ENCODE assay signal across 24 mouse cellular contexts in genomic region chr2:181277866-181278265, GRCm38 (mm10). TPM values are rescaled to one million over a fixed set of nuclear protein-coding genes. Genes with fewer than 3 reads are reported as not detected.
DNase-seq lines count a peak whose midpoint lies in the region; ATAC-seq and TF ChIP-seq lines count a peak whose summit lies in the region.
"Had no signal": no experiment of that assay in that cellular context is flagged by ENCODE, and none has a peak within 500 bp of the region (broad histone marks: within the 10 kb centered on the region; RNA-seq: fewer than 3 reads in every experiment).

No protein-coding gene starts in this region.

- ATAC-seq in liver, embryonic 12.5 days, result peak; percentile 50; the same call in 1 of the 2 replicates
- ATAC-seq in liver, embryonic 16.5 days (ENCODE audit: low read depth), result peak; percentile 70
- ATAC-seq: activated CD4-positive, CD25-positive, alpha-beta regulatory T cell, adult 4 months; hindbrain, embryonic 16.5 days; Patski had no signal

- no peaks in the 10 kb centered on the region for H3K27me3 ChIP-seq in liver, embryonic 12.5 days (replicated peaks)
- H3K27me3 ChIP-seq in liver, embryonic 16.5 days (ENCODE audit: control insufficient read depth, insufficient read depth, low read depth, low read length), result no peaks in the 10 kb centered on the region
- H3K27me3 ChIP-seq in kidney, adult 2 months (replicated peaks; ENCODE audit: control insufficient read depth, insufficient read depth, low read length), result no peaks in the 10 kb centered on the region
- H3K27me3 ChIP-seq: CH12.LX; embryonic facial prominence, embryonic 13.5 days; forebrain, embryonic 12.5 days; hindbrain, embryonic 12.5 days; Patski had no signal

- H3K9ac ChIP-seq in liver, embryonic 12.5 days, result no peak overlapping the region
- no peak overlapping the region for H3K9ac ChIP-seq in liver, embryonic 16.5 days (ENCODE audit: low read depth, low read length)
- H3K9ac ChIP-seq: embryonic facial prominence, embryonic 13.5 days; forebrain, embryonic 12.5 days; hindbrain, embryonic 12.5 days had no signal

- no peak overlapping the region for H3K27ac ChIP-seq in liver, embryonic 12.5 days
- no peak overlapping the region for H3K27ac ChIP-seq in liver, embryonic 16.5 days (ENCODE audit: low read length)
- H3K27ac ChIP-seq in kidney, adult 2 months (ENCODE audit: insufficient read depth, low read depth, low read length), result no peak overlapping the region
- H3K27ac ChIP-seq: embryonic facial prominence, embryonic 13.5 days; forebrain, embryonic 12.5 days; hindbrain, embryonic 12.5 days had no signal

- peaks cover 88% of the 10 kb centered on the region for H3K36me3 ChIP-seq in liver, embryonic 12.5 days
- peaks cover 31% of the 10 kb centered on the region for H3K36me3 ChIP-seq in liver, embryonic 16.5 days (ENCODE audit: control insufficient read depth, insufficient read depth)
- H3K36me3 ChIP-seq in kidney, adult 2 months (ENCODE audit: control insufficient read depth, insufficient read depth, low read length), result peaks cover 1% of the 10 kb centered on the region; the same call in 1 of the 2 replicates

- H3K4me2 ChIP-seq in liver, embryonic 12.5 days, result no peak overlapping the region
- H3K4me2 ChIP-seq in liver, embryonic 16.5 days (ENCODE audit: low read depth, low read length), result no peak overlapping the region
- H3K4me2 ChIP-seq: embryonic facial prominence, embryonic 13.5 days; forebrain, embryonic 12.5 days; heart, embryonic 11.5 days; hindbrain, embryonic 12.5 days had no signal

- no peak overlapping the region for H3K4me3 ChIP-seq in liver, embryonic 12.5 days
- no peak overlapping the region for H3K4me3 ChIP-seq in liver, embryonic 16.5 days (ENCODE audit: low read depth, low read length)
- no peak overlapping the region for H3K4me3 ChIP-seq in kidney, adult 2 months (ENCODE audit: insufficient read depth, low read depth, low read length)
- H3K4me3 ChIP-seq: embryonic facial prominence, embryonic 13.5 days; forebrain, embryonic 12.5 days; heart, adult 2 months; hindbrain, embryonic 12.5 days had no signal

- no peak for TF ChIP-seq CTCF in kidney, adult 2 months (conservative IDR thresholded peaks at IDR 0.05; ENCODE audit: insufficient read depth, insufficient read length, low read depth, low read length)

- DNase-seq in heart, adult 11 months, result peak; percentile 74
- no peak for DNase-seq in heart, postnatal 25 days (ENCODE audit: low spot score)
- peak; percentile 22 for DNase-seq in A20 (ENCODE audit: low read depth, low spot score)
- no peak for DNase-seq in kidney, adult 2 months
- DNase-seq in left cerebral cortex, postnatal 25 days (ENCODE audit: low spot score in 2 of 2), result no peak
- DNase-seq in cerebellum, postnatal 14 days, result no peak
- DNase-seq: adrenal gland, postnatal 14 days; cerebellum, adult 11-12 months; cerebellum, adult 9-10 months; cerebellum, postnatal 36 days; gastrocnemius, postnatal 36 days; heart, adult 2 months; heart, postnatal 36 days had no signal

- intact Hi-C loops in heart, postnatal 25 days (cut with DNase I), result no loop called here
- intact Hi-C loops in left cerebral cortex, postnatal 25 days (cut with DNase I), result no loop called here

- TF ChIP-seq POLR2A in kidney, adult 2 months (IDR thresholded peaks at IDR 0.05; ENCODE audit: low read depth, low read length), result no peak

- WGBS in liver, embryonic 12.5 days (ENCODE audit: insufficient replicate concordance), result 58% methylated on average over 3 of the region's 3 CpGs
- WGBS in liver, embryonic 16.5 days (ENCODE audit: insufficient replicate concordance), result 48% methylated on average over 3 of the region's 3 CpGs
- WGBS in kidney, adult 2 months, result 63% methylated on average over 3 of the region's 3 CpGs

- no peaks in the 10 kb centered on the region for H3K9me3 ChIP-seq in liver, embryonic 12.5 days (replicated peaks)
- H3K9me3 ChIP-seq in liver, embryonic 16.5 days (replicated peaks; ENCODE audit: control insufficient read depth, low read length), result no peaks in the 10 kb centered on the region
- H3K9me3 ChIP-seq: embryonic facial prominence, embryonic 13.5 days; forebrain, embryonic 12.5 days; hindbrain, embryonic 12.5 days had no signal

- peaks cover 18% of the 10 kb centered on the region for H3K4me1 ChIP-seq in liver, embryonic 12.5 days
- H3K4me1 ChIP-seq in liver, embryonic 16.5 days (ENCODE audit: control insufficient read depth, low read depth, low read length), result peaks cover 7% of the 10 kb centered on the region
- 0 out of 2 replicates have a peak, but pooled peaks cover 2% of the 10 kb centered on the region for H3K4me1 ChIP-seq in kidney, adult 2 months (ENCODE audit: control insufficient read depth, insufficient read depth, low read length)
- H3K4me1 ChIP-seq: embryonic facial prominence, embryonic 13.5 days; forebrain, embryonic 12.5 days; hindbrain, embryonic 12.5 days had no signal

RNA-seq across cellular contexts. Expression of gene Gmeb2, which starts 10.0 kb away (rescaled TPM):
- total RNA-seq in heart, postnatal 25 days (2021), result 10 to 100 TPM in 1 of 2 experiments, 1 to 10 TPM in 1; 8.5 to 10.5 TPM
- 13.0 and 14.4 TPM in 2 replicates for polyA plus RNA-seq in liver, embryonic 12.5 days (2016; fragmentation: Nextera tagmentation; extraction: Ambion mirVana)
- 9.4 and 9.8 TPM in 2 replicates for polyA plus RNA-seq in liver, embryonic 16.5 days (2015; fragmentation: Nextera tagmentation; extraction: Ambion mirVana)
- polyA plus RNA-seq in kidney, adult 2 months (2012; rRNA removed), result 12.8 and 14.5 TPM in 2 replicates
- total RNA-seq in left cerebral cortex, postnatal 25 days (2021), result 10 to 100 TPM; 21.3 to 23.9 TPM

RNA-seq across cellular contexts. Expression of gene Helz2, which starts 36.0 kb away (rescaled TPM):
- 1 to 10 TPM; 8.4 to 9.5 TPM for total RNA-seq in heart, postnatal 25 days (2021)
- polyA plus RNA-seq in liver, embryonic 12.5 days (2016; fragmentation: Nextera tagmentation; extraction: Ambion mirVana), result 1.7 and 1.8 TPM in 2 replicates
- 2.6 and 3.2 TPM in 2 replicates for polyA plus RNA-seq in liver, embryonic 16.5 days (2015; fragmentation: Nextera tagmentation; extraction: Ambion mirVana)
- 15.4 and 17.5 TPM in 2 replicates for polyA plus RNA-seq in kidney, adult 2 months (2012; rRNA removed)
- 1 to 10 TPM; 2.2 to 2.5 TPM for total RNA-seq in left cerebral cortex, postnatal 25 days (2021)

RNA-seq across cellular contexts. Expression of gene Stmn3, which starts 36.4 kb away (rescaled TPM):
- total RNA-seq in heart, postnatal 25 days (2021), result under 1 TPM; 0.45 to 0.52 TPM
- polyA plus RNA-seq in liver, embryonic 12.5 days (2016; fragmentation: Nextera tagmentation; extraction: Ambion mirVana), result 0.18 TPM in 1 of 2 replicates, not detected in the other
- 0.08 and 0.32 TPM in 2 replicates for polyA plus RNA-seq in liver, embryonic 16.5 days (2015; fragmentation: Nextera tagmentation; extraction: Ambion mirVana)
- polyA plus RNA-seq in kidney, adult 2 months (2012; rRNA removed), result 0.46 and 2.4 TPM in 2 replicates
- 100 to 1,000 TPM; 631 to 689 TPM for total RNA-seq in left cerebral cortex, postnatal 25 days (2021)
- total RNA-seq: CH12.LX; gastrocnemius, adult 8-10 months had no signal
- polyA plus RNA-seq: Patski had no signal

RNA-seq across cellular contexts. Expression of gene Rtel1, which starts 41.7 kb away (rescaled TPM):
- 10 to 100 TPM; 13.2 to 13.4 TPM for total RNA-seq in heart, postnatal 25 days (2021)
- polyA plus RNA-seq in liver, embryonic 12.5 days (2016; fragmentation: Nextera tagmentation; extraction: Ambion mirVana), result 39.8 and 40.4 TPM in 2 replicates
- 19.7 and 21.0 TPM in 2 replicates for polyA plus RNA-seq in liver, embryonic 16.5 days (2015; fragmentation: Nextera tagmentation; extraction: Ambion mirVana)
- polyA plus RNA-seq in kidney, adult 2 months (2012; rRNA removed), result 30.2 and 30.9 TPM in 2 replicates
- 10 to 100 TPM; 29.8 to 34.9 TPM for total RNA-seq in left cerebral cortex, postnatal 25 days (2021)

RNA-seq across cellular contexts. Expression of gene Fndc11, which starts 58.1 kb away (rescaled TPM):
- total RNA-seq in heart, postnatal 25 days (2021), result not detected
- 0.11 and 0.26 TPM in 2 replicates for polyA plus RNA-seq in liver, embryonic 12.5 days (2016; fragmentation: Nextera tagmentation; extraction: Ambion mirVana)
- 0.15 and 0.33 TPM in 2 replicates for polyA plus RNA-seq in liver, embryonic 16.5 days (2015; fragmentation: Nextera tagmentation; extraction: Ambion mirVana)
- 0.72 and 0.77 TPM in 2 replicates for polyA plus RNA-seq in kidney, adult 2 months (2012; rRNA removed)
- under 1 TPM in 1 of 2 experiments, not detected in 1; 0.30 TPM for total RNA-seq in left cerebral cortex, postnatal 25 days (2021)
- total RNA-seq: adrenal gland, postnatal 14 days; gastrocnemius, adult 8-10 months; gastrocnemius, postnatal 36 days; heart, adult 2 months had no signal
- polyA plus RNA-seq: embryonic facial prominence, embryonic 13.5 days; Patski had no signal

Comparison
In these comparisons a context has a peak if more than half of its experiments do, and no peak if none do; other contexts are left out.
1. DNase-seq: peak in heart, adult 11 months (single experiment) and A20 (single experiment); none in heart, postnatal 25 days (single experiment), kidney, adult 2 months (single experiment), left cerebral cortex, postnatal 25 days (0 of 2) and cerebellum, postnatal 14 days (0 of 2).